Mouse (Mus musculus): Measurements from ENCODE around the gene Tyw3. TPM values are rescaled to one million over a fixed set of nuclear protein-coding genes. Genes with fewer than 3 reads are reported as not detected.

Gene Tyw3
- total RNA-seq, 2 experiments from 2014 or later, result 11.1 to 12.4 TPM

DNA sequence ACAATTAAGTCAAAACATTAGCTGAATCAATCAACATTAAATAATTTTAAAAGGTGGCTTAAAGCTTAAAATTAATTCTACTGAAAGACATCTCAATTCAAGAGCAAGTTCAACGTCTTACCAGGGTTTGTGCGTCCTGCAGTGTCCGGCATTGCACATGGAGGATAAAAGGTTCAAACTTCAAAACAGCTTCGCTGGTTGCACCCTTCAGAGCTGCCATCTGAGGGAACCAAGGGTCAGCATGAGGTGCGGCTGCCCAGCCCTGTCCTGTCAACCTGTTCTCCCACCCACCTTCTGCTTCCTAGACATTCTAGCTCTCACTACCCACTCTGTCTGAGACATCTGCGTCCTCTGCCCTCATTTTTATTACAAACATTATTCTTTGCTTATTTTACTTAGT lies 3.3 kb downstream of the Tyw3 start:
- Histone ChIP-seq H3K27ac (no peak overlapping the region), H3K4me3 (no peak overlapping the region)
- TF ChIP-seq CTCF (conservative IDR thresholded peaks at IDR 0.05), result no peak
- DNase-seq (ENCODE audit: low spot score in 2 of 2), result no peak

DNA sequence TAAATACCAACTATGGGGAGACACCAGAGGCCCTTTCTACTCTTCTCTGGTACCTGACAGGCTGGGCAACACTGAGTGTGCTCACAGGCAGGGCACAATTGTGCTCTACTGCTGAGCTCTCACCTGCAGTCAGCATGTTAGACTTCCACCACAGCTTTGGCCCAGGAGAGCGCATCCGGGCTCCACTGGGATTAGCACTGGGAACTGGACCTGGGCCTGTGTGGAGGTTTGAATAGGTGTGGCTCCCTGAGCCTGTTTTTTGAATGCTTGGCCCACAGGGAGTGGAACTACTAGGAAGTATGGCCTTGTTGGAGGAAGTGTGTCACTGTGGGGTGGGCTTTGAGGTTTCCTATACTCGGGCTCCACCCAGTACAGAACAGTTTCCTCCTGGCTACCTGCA lies 5.3 kb downstream of the Tyw3 start:
- DNase-seq (ENCODE audit: low spot score in 2 of 2), result no peak
- H3K4me3 ChIP-seq, result no peak overlapping the region
- no peak for TF ChIP-seq CTCF (conservative IDR thresholded peaks at IDR 0.05)
- H3K27ac ChIP-seq, result no peak overlapping the region

DNA sequence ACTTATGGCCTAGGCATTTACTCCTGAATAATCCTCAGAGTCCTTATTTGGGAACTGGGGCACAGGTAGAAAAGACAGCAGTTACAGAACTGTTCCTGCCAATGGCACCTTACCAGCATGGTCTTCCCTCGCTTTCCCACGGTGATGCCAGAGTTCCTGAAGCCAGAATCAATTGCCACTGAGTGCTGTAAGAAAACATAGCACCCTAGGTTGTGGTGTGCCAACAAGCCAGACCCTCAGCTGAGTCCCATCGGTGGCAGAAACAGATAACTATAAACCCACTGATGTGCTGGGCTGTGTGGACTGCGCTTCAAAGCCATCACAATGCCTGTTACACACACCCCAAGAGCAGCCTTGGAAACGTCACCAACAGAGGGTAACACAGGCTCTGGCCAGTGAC lies 5.9 kb downstream of the Tyw3 start:
- no peak for DNase-seq (ENCODE audit: low spot score in 2 of 2)
- TF ChIP-seq CTCF (conservative IDR thresholded peaks at IDR 0.05), result no peak
- no peak overlapping the region for H3K4me3 ChIP-seq
- H3K27ac ChIP-seq, result no peak overlapping the region

DNA sequence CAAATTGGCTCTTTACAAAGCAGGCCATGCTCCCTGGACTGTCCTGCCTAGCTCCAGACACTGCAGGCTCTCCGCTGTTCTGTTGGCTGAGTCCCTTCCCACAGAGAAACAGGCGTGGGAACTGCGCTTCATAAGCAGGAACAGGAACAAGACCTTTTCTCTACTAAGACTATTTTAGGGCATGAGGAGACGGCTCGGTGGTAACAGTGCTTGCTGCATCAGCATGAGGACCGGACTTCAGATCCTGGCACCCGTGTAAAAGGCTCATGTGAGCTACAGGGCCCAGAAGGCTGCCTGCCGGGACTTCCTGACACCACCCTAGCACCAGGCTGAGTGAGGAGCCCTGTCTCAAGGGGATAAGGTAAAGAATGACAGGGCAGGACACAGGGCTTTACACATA lies 12.6 kb downstream of the Tyw3 start:
- Histone ChIP-seq H3K27ac (no peak overlapping the region), H3K4me3 (no peak overlapping the region)
- no peak for DNase-seq (ENCODE audit: low spot score in 2 of 2)
- TF ChIP-seq CTCF (conservative IDR thresholded peaks at IDR 0.05), result no peak

DNA sequence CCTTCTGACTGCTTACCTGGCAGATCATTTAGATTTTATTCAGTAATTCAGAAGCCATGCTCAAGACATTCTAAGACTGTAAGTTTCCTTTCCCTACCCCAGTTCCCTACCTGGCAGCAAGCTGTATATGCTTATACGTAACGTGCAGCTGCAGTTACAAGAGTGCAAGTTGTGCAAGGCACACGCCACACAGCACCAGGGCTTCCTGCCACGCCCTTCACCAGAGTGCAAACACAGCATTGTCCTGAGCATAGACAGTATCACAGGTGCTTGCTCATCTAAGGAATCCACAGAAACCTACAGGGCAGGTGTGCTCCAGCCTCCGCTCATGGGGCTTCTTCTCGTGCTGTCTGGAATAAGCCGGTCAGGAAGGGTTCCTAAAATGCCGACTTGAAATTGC lies 19.0 kb downstream of the Tyw3 start:
- DNase-seq (ENCODE audit: low spot score in 2 of 2), result no peak
- Histone ChIP-seq H3K4me3 (no peak overlapping the region), H3K27ac (no peak overlapping the region)
- TF ChIP-seq CTCF (conservative IDR thresholded peaks at IDR 0.05), result no peak

DNA sequence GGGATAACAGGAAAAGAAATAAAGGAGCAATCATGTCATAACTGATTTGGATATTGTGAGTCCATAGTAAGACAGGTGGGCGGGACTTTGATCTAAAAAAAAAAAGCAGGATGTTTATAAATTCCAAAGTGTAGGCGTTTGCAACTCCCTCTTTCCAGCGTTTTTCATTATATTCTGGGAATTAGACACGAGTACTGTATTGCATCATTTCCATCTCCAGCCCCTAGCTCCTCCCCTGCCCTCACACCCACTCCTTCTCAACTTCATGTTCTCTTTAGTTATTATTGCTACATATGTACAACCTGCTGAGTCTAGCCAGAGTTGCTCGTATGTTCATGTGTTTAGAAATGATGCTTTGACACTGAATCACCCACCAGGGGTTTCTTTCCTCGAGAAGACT lies 23.2 kb downstream of the Tyw3 start:
- no peak overlapping the region for H3K27ac ChIP-seq
- TF ChIP-seq CTCF (conservative IDR thresholded peaks at IDR 0.05), result no peak
- no peak overlapping the region for H3K4me3 ChIP-seq
- no peak for DNase-seq (ENCODE audit: low spot score in 2 of 2)

DNA sequence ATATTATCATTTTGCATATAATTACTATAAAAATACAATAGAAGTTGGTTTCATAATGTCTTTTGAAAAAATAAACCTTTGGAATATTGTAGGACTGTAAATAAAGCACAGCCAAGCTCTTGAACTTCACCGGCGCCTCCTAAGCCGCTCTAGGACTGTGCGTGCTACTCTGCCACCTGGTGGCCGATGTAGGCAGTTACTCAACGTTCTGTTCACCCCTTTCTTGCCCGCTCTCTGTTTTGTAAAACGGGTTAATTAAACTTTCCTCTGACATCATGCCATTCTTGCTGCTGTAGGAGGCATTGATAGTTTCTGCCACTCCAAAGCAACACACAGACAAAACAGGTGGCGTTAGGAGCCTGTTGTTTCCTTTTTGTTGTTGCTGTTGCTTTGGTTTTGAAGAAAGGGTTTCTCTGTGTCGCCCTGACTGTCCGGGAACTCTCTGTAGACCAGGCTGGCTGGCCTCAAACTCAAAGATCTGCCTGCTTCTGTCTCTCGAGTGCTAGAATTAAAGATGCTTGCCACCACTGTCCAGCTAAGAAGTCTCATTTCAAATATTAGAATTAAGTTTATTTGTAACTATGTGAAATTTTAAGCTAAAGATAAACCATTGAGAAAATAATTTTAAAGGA lies 24.4 kb downstream of the Tyw3 start:
- DNase-seq (ENCODE audit: low spot score in 2 of 2), result peak; percentile 67 to 80
- H3K27ac ChIP-seq, result no peak overlapping the region
- H3K4me3 ChIP-seq, result no peak overlapping the region
- peak; percentile 95 for TF ChIP-seq CTCF (conservative IDR thresholded peaks at IDR 0.05)

DNA sequence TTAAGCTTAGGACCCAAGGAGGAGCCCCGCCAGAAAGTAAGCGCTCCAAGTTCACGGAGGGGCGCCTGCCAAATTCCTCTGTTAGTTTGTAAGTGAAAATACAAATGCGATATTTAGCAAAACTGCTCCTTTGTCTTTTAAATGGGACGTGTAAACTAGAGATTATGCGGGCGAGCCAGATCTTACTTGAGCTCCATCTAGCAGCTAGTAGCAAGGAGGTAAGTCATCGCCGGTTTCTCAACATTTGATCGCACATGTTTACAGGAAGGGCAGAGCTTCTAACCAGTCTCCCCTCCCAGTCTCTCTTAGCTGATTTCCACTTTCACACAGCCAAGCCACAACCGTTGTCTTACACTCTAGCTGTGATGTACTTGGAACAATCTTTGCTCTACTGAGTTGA lies 26.1 kb downstream of the Tyw3 start:
- H3K27ac ChIP-seq, result no peak overlapping the region
- peak overlapping the region; percentile 13; the same call in 1 of the 2 replicates for H3K4me3 ChIP-seq
- no peak for DNase-seq (ENCODE audit: low spot score in 2 of 2)
- TF ChIP-seq CTCF (conservative IDR thresholded peaks at IDR 0.05), result no peak

DNA sequence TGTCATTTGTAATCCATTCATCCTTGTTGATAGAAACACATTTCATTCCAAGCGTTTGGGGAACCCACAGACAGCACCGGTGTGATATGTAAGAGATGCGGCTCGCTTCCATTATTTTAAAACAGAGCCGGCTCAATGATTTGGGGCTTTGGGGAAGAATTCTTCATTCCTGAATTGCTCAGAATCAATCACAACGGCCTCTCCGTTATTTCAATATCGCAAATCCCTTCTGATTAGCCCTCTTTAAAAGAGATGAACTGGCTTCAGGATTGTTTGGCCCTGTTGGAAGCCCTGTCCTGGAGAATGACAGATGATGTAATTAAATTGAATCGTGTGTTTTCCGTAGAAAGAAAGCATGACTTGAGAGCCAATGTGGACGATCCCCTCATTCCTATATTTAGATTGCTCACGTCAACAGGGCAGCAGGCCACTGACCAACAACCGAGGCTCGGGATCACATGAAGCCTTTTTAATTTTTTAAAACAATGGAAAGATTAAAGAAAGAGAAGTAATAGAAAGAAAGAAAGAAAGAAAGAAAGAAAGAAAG lies 26.8 kb downstream of the Tyw3 start:
- Histone ChIP-seq H3K4me3 (no peak overlapping the region), H3K27ac (no peak overlapping the region)
- no peak for DNase-seq (ENCODE audit: low spot score in 2 of 2)
- no peak for TF ChIP-seq CTCF (conservative IDR thresholded peaks at IDR 0.05)

DNA sequence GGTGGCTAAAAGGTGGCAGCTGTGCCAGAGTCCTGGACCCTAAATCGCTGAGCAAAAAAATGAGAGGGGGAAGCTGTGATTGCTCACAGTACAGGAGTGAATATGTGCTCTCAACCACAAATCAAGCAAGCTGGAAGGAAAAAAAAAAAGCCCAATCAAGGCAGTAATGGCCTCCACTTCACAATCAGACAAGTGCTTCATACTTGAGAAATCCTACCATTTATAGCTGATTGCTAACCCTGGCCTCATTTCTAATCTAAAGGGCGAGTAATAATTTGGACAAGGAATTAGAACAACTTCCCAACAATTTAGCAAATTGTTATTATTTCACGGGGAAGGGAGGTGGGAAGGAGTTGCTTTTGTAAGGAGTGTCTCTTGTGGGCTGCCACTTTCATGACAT lies 31.5 kb downstream of the Tyw3 start:
- no peak for TF ChIP-seq CTCF (conservative IDR thresholded peaks at IDR 0.05)
- DNase-seq (ENCODE audit: low spot score in 2 of 2), result no peak
- no peak overlapping the region for H3K4me3 ChIP-seq
- no peak overlapping the region for H3K27ac ChIP-seq

DNA sequence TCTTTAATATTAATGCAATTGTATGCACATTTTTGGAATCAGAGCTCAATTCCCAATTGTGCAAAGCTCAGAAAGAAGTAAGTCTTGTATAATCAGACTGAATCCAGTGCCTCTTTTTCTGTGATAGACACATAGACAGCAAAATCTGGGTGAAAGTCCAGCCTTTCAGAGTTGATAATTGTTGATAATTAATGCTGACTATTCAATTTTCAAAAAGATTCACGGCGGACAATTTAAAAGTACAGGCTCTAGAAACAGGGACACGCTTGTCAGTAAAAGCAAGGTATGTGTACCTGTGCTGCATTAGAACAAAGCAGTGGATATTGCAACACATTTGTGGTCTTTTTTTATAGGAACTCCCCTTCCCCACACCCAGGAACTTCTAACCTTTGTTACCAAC lies 34.7 kb downstream of the Tyw3 start:
- H3K27ac ChIP-seq, result no peak overlapping the region
- no peak for TF ChIP-seq CTCF (conservative IDR thresholded peaks at IDR 0.05)
- DNase-seq (ENCODE audit: low spot score in 2 of 2), result no peak
- H3K4me3 ChIP-seq, result no peak overlapping the region

DNA sequence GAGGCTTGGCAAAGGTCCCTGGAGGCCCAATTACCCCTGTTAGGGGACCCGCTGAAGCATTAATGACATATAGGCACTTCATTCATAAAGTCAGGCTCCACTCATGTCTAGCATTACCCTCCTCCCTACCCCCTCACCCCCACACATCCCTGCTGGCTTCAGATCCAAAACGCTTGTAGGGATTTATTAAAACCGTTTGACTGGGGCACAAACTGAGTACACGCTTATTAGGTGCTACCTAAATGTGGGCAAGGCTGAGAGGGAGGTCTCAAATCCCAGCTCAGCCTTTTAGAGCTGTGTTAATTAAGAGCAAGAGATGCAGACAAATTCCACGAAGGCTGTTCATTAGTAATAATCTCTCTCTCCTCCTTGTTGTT lies 45.9 kb downstream of the Tyw3 start:
- Histone ChIP-seq H3K27ac (no peak overlapping the region), H3K4me3 (no peak overlapping the region)
- TF ChIP-seq CTCF (conservative IDR thresholded peaks at IDR 0.05), result no peak
- DNase-seq (ENCODE audit: low spot score in 2 of 2), result no peak

DNA sequence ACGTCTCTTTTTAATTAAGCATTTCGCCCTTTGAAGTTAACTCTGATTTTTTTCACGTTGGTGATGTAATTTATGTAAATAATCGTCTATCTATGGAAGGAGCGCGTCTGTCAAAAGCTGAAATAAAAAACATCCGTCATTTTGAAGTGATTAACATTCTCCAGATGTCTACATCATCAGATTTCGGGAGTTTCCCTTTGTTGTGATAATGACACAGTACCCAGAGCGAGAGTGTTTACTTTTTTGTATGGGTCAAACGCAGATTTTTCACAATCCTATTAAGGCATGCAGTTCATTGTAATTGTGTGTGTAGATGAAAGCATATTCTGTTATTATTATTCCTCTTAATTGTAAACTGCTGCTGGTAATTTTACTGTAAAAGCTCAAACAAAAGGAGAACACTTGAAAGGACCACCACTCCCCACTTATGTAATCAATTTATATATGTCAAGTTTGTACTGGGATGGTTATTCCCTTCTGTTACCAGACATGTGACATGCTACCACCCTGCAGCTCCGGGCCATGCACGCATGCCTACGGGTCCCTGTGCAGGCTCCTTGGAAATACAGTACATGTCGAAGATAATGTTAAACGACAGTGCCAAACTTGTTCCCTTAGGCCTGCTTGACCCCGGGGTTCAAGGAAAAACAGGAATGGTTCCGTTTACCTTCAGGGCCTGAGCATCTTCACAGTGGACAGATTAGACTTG lies 46.4 kb downstream of the Tyw3 start:
- TF ChIP-seq CTCF (conservative IDR thresholded peaks at IDR 0.05), result no peak
- no peak overlapping the region for H3K27ac ChIP-seq

DNA sequence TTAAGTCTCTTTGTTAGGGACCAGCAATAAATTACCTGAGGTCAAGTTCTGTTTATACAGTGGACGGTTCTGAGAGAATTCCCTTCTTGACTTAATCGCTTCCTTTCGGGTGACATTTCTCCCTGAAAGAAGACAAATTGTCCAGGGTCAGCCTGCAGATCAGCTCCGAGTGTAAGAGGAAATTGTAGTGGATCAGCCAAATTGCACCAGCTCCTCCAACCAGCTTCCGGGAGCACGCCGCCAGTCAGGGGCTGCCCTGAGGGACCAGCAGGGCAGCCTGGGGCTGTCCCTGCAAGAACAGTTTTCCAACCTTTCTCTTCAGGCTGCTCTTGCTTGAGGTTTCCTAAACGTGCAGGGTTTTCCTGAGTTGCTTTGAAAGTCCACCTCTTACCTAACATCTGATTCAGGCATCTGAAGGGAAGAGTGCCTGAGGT lies 48.0 kb downstream of the Tyw3 start:
- no peak for DNase-seq (ENCODE audit: low spot score in 2 of 2)
- H3K27ac ChIP-seq, result no peak overlapping the region
- TF ChIP-seq CTCF (conservative IDR thresholded peaks at IDR 0.05), result no peak
- H3K4me3 ChIP-seq, result no peak overlapping the region

More for the DNA sequence above, 46.4 kb downstream of the Tyw3 start:
- H3K4me3 ChIP-seq, result no peak overlapping the region
- DNase-seq (ENCODE audit: low spot score in 2 of 2), result no peak
